Mouse (Mus musculus) CH12.LX (cell line): ENCODE data around the gene Pakap. TPM values are rescaled to one million over a fixed set of nuclear protein-coding genes. Genes with fewer than 3 reads are reported as not detected.

Experiments used
- DNase-seq: peaks from one replicate; pipeline ENCODE4 v3.0.0-alpha.2; 2013; ENCODE audit errors: extremely low read depth
- H3K27ac ChIP-seq: 2 replicates; pipeline ENCODE4 v1.5.1; 2012; ENCODE audit warnings: low read depth, mild to moderate bottlenecking, control low read depth, moderate library complexity; ENCODE audit not compliant: insufficient read depth
- H3K27me3 ChIP-seq: replicated peaks from 2 replicates; pipeline ENCODE3; 2012; ENCODE audit warnings: inconsistent platforms
- H3K36me3 ChIP-seq, 2 experiments: replicated peaks in 1 of 2; 2 replicates each; pipeline versions ENCODE3 to v1.6.1; 2012; ENCODE audit warnings: inconsistent platforms in 1 of 2, low read length in 1 of 2, mild to moderate bottlenecking in 1 of 2, mixed read lengths in 1 of 2, moderate library complexity in 1 of 2; ENCODE audit not compliant: control insufficient read depth in 1 of 2, insufficient read depth in 1 of 2
- H3K4me1 ChIP-seq, 2 experiments: 2 replicates each; pipeline ENCODE4 v1.6.1; 2012; ENCODE audit warnings: inconsistent platforms in 1 of 2, moderate library complexity in 1 of 2; ENCODE audit not compliant: insufficient read depth in 2 of 2, control insufficient read depth in 1 of 2
- H3K4me2 ChIP-seq: 2 replicates; pipeline ENCODE4 v1.6.1; 2012; ENCODE audit warnings: low read depth, mild to moderate bottlenecking, control low read depth; ENCODE audit not compliant: poor library complexity, insufficient read depth, severe bottlenecking
- H3K4me3 ChIP-seq, 3 experiments: fragments of 150-350 bp in 1 of 3; sonication (generic) in 1 of 3; replicated peaks in 1 of 3; 2 replicates each; pipeline versions ENCODE3 to v1.5.1; 2011 to 2012; ENCODE audit warnings: low read depth in 2 of 3, low read length in 2 of 3, mild to moderate bottlenecking in 2 of 3, moderate library complexity in 2 of 3, control low read depth in 1 of 3, improper control_type of control experiment in 1 of 3, inconsistent platforms in 1 of 3, mixed read lengths in 1 of 3; ENCODE audit not compliant: poor library complexity in 1 of 3
- H3K79me2 ChIP-seq: replicated peaks from 2 replicates; pipeline ENCODE4 v1.6.1; 2012; ENCODE audit warnings: mild to moderate bottlenecking, moderate library complexity; ENCODE audit not compliant: control insufficient read depth, poor library complexity, insufficient read depth, severe bottlenecking; ENCODE audit errors: extremely low read depth
- H3K9ac ChIP-seq: 2 replicates; pipeline ENCODE4 v1.6.1; 2012; ENCODE audit warnings: low read depth, mild to moderate bottlenecking, control low read depth, moderate library complexity; ENCODE audit not compliant: insufficient read depth
- H3K9me3 ChIP-seq: replicated peaks from 2 replicates; pipeline ENCODE3; 2012; ENCODE audit warnings: low read length, inconsistent platforms, mixed read lengths
- BHLHE40 ChIP-seq: IDR thresholded peaks from 2 replicates; pipeline ENCODE4 v1.6.1; 2011; ENCODE audit warnings: mild to moderate bottlenecking, low read depth, low read length, improper control_type of control experiment
- CTCF ChIP-seq, 2 experiments: IDR thresholded peaks in 1 of 2; conservative IDR thresholded peaks in 1 of 2; 2 replicates each; pipeline ENCODE4 v1.5.1; 2011 to 2012; ENCODE audit warnings: low read depth in 2 of 2, low read length in 2 of 2, improper control_type of control experiment in 1 of 2, inconsistent platforms in 1 of 2, mild to moderate bottlenecking in 1 of 2, moderate library complexity in 1 of 2
- ETS1 ChIP-seq: conservative IDR thresholded peaks from 2 replicates; pipeline ENCODE4 v1.6.1; 2012; ENCODE audit warnings: low read depth, mild to moderate bottlenecking, inconsistent platforms, low read length, improper control_type of control experiment, moderate library complexity
- IRF4 ChIP-seq: IDR thresholded peaks from 2 replicates; pipeline ENCODE4 v1.6.1; 2014; ENCODE audit warnings: low read depth, mild to moderate bottlenecking, inconsistent platforms, low read length, improper control_type of control experiment
- MAFK ChIP-seq: IDR thresholded peaks from 2 replicates; pipeline ENCODE4 v1.6.1; 2011; ENCODE audit warnings: low read length, improper control_type of control experiment; ENCODE audit not compliant: insufficient replicate concordance
- MAX ChIP-seq: IDR thresholded peaks from 2 replicates; pipeline ENCODE4 v1.6.1; 2011; ENCODE audit warnings: low read length, improper control_type of control experiment
- MYC ChIP-seq: IDR thresholded peaks from 2 replicates; pipeline ENCODE4 v1.6.1; 2011; ENCODE audit warnings: low read depth, mild to moderate bottlenecking, improper control_type of control experiment, low read length
- NELFE ChIP-seq: IDR thresholded peaks from 2 replicates; pipeline ENCODE4 v1.6.1; 2011; ENCODE audit warnings: low read depth, low read length, improper control_type of control experiment
- PAX5 ChIP-seq: IDR thresholded peaks from 2 replicates; pipeline ENCODE4 v1.6.1; 2012; ENCODE audit warnings: low read length, inconsistent platforms, mixed read lengths
- POLR2A ChIP-seq: IDR thresholded peaks from 2 replicates; pipeline ENCODE4 v1.6.1; 2011; ENCODE audit warnings: low read depth, mild to moderate bottlenecking, improper control_type of control experiment, low read length
- RAD21 ChIP-seq: IDR thresholded peaks from 2 replicates; pipeline ENCODE4 v1.6.1; 2011; ENCODE audit warnings: low read depth, mild to moderate bottlenecking, low read length, improper control_type of control experiment, moderate library complexity
- SMC3 ChIP-seq: IDR thresholded peaks from 2 replicates; pipeline ENCODE4 v1.6.1; 2011; ENCODE audit warnings: low read depth, low read length, improper control_type of control experiment
- TBP ChIP-seq: conservative IDR thresholded peaks from 2 replicates; pipeline ENCODE4 v1.6.1; 2011; ENCODE audit warnings: low read depth, low read length, improper control_type of control experiment
- TCF12 ChIP-seq: IDR thresholded peaks from 2 replicates; pipeline ENCODE4 v1.6.1; 2014; ENCODE audit warnings: low read depth, mild to moderate bottlenecking, inconsistent platforms, low read length, improper control_type of control experiment
- UBTF ChIP-seq: IDR thresholded peaks from 2 replicates; pipeline ENCODE4 v1.6.1; 2012; ENCODE audit warnings: low read depth, mild to moderate bottlenecking, inconsistent platforms, low read length, improper control_type of control experiment, moderate library complexity
- ZMIZ1 ChIP-seq: IDR thresholded peaks from 2 replicates; pipeline ENCODE4 v1.6.1; 2012; ENCODE audit warnings: low read depth, mild to moderate bottlenecking, inconsistent platforms, low read length, improper control_type of control experiment
- ZNF384 ChIP-seq: IDR thresholded peaks from 2 replicates; pipeline ENCODE4 v1.6.1; 2012; ENCODE audit warnings: low read depth, low read length, improper control_type of control experiment, inconsistent platforms
- dilution Hi-C: fragments of 300-500 bp; cut with MboI; formaldehyde crosslinking; loops from 2 replicates; pipeline ENCODE4 v1.14.3; 2020; ENCODE audit warnings: low sequenced_read_pairs; ENCODE audit not compliant: extremely low pct_unique_long_range_greater_than_20kb, extremely low pct_ligation_motif_present
- in situ Hi-C: fragments of 300-500 bp; cut with MboI; formaldehyde crosslinking; loops from 3 replicates; pipeline ENCODE4 v1.14.3; 2019; ENCODE audit warnings: low sequenced_read_pairs, low pct_ligation_motif_present, low pct_unique_long_range_greater_than_20kb, mixed read lengths
- polyA plus RNA-seq: library from polyadenylated mRNA; unstranded; fragments of >175 nt; gene quantifications from 2 replicates; pipeline ENCODE4 v1.2.1, GENCODE M21; 2012; ENCODE audit warnings: low read depth; ENCODE audit not compliant: insufficient read length
- total RNA-seq, 2 experiments: library from RNA; depleted of rRNA; stranded (reverse); fragments of 300-350 nt in 1 of 2; fragments of >200 nt in 1 of 2; gene quantifications; 2 replicates each; pipeline ENCODE4 v1.2.3; 2012 to 2014

The Pakap gene
- total and polyA plus RNA-seq, 3 experiments: 0.08 to 0.14 TPM; not detected in 1

GRCm38 (mm10) chr4:57895902-57896301, 327.9 kb downstream of the Pakap start:
- no peak overlapping the region for H3K4me2 ChIP-seq
- H3K27ac ChIP-seq: no peak overlapping the region
- DNase-seq: no peak
- TF ChIP-seq BHLHE40 (no peak), ZMIZ1 (no peak), TBP (no peak), UBTF (no peak), SMC3 (no peak)
- H3K27me3 ChIP-seq: no peaks in the 10 kb centered on the region
- H3K9ac ChIP-seq: no peak overlapping the region
- in situ Hi-C loops: no loop called here
- no peaks in the 10 kb centered on the region for H3K36me3 ChIP-seq
- H3K4me1 ChIP-seq: no peaks in the 10 kb centered on the region
- dilution Hi-C loops: no loop called here
- H3K9me3 ChIP-seq: no peaks in the 10 kb centered on the region
- H3K79me2 ChIP-seq: no peaks in the 10 kb centered on the region
- H3K4me3 ChIP-seq: no peak overlapping the region

- TF ChIP-seq PAX5 (no peak), SMC3 (no peak), MAFK (no peak), CTCF (conservative IDR thresholded peaks at IDR 0.05 in 1 of 2, IDR thresholded peaks at IDR 0.05 in 1 of 2; ENCODE audit: low read depth in 2 of 2, low read length in 2 of 2) (no peak), ZNF384 (no peak), POLR2A (no peak), TBP (no peak), MYC (no peak), ZMIZ1 (no peak), ETS1 (no peak), NELFE (no peak), TCF12 (no peak)
- TF ChIP-seq, all 38 proteins: peak for 0
- Histone ChIP-seq H3K4me3 (no peak overlapping the region), H3K27ac (no peak overlapping the region), H3K79me2 (no peaks in the 10 kb centered on the region), H3K4me2 (no peak overlapping the region), H3K27me3 (no peaks in the 10 kb centered on the region), H3K36me3 (no peaks in the 10 kb centered on the region), H3K4me1 (no peaks in the 10 kb centered on the region), H3K9ac (no peak overlapping the region), H3K9me3 (no peaks in the 10 kb centered on the region)
- dilution Hi-C loops: no loop called here
- in situ Hi-C loops: no loop called here
- DNase-seq: no peak
Observed at GRCm38 (mm10) chr4:57896631-57897030, 328.7 kb downstream of the Pakap start.

GRCm38 (mm10) chr4:57901210-57901609, 333.2 kb downstream of the Pakap start:
- peak; percentile 38 for DNase-seq
- dilution Hi-C loops (no loop called here), in situ Hi-C loops (loop anchor here (10.0 kb wide), 1 partner anchor 174 kb away; no protein-coding TSS in a partner anchor)
- Histone ChIP-seq H3K27ac (no peak overlapping the region), H3K27me3 (peaks cover 2% of the 10 kb centered on the region), H3K4me1 (peaks cover 0 to 6% of the 10 kb centered on the region in 2 experiments; a peak in 2 of 4 replicates), H3K4me3 (no peak overlapping the region), H3K9ac (no peak overlapping the region), H3K36me3 (no peaks in the 10 kb centered on the region), H3K9me3 (no peaks in the 10 kb centered on the region), H3K79me2 (no peaks in the 10 kb centered on the region), H3K4me2 (no peak overlapping the region)
- TF ChIP-seq RAD21 (peak; percentile 86), CTCF (conservative IDR thresholded peaks at IDR 0.05 in 1 of 2, IDR thresholded peaks at IDR 0.05 in 1 of 2; ENCODE audit: low read depth in 2 of 2, low read length in 2 of 2) (peak; percentile 51 to 83), IRF4 (no peak), MAX (peak; percentile 36; the same call in 1 of the 2 replicates), SMC3 (peak; percentile 59)
